Mouse (Mus musculus) heart, adult 2 months (tissue): ENCODE data around the gene Zdhhc17.

Experiments
- CTCF ChIP-seq: fragments of 200-600 bp; IDR thresholded peaks from 2 replicates; pipeline ENCODE4 v1.8.1; 2022; ENCODE audit warnings: antibody characterized with exemption, mild to moderate bottlenecking, moderate library complexity
- EP300 ChIP-seq: fragments of 200-500 bp; IDR thresholded peaks from 2 replicates; pipeline ENCODE4 v1.6.1; 2011; ENCODE audit warnings: low read depth, low read length, control low read depth; ENCODE audit not compliant: insufficient read depth

GRCm38 (mm10) chr10:111011226-111011765, 1.4 kb upstream of the Zdhhc17 start:
- TF ChIP-seq EP300 (no peak), CTCF (no peak)
